Comparison of ENCODE assay signal across 16 mouse cellular contexts in genomic region chr6:121336558-121336957, GRCm38 (mm10). TPM values are rescaled to one million over a fixed set of nuclear protein-coding genes. Genes with fewer than 3 reads are reported as not detected.
DNase-seq lines count a peak whose midpoint lies in the region; ATAC-seq lines count a peak whose summit lies in the region.
"Had no signal": no experiment of that assay in that cellular context is flagged by ENCODE, and none has a peak within 500 bp of the region (broad histone marks: within the 10 kb centered on the region; RNA-seq: fewer than 3 reads in every experiment).

No protein-coding gene starts in this region.

- DNase-seq in kidney, adult 9 months, result peak; percentile 28
- peak; percentile 83 for DNase-seq in thymus, postnatal 25 days
- DNase-seq in embryonic facial prominence, embryonic 10.5 days (ENCODE audit: low spot score), result no peak
- no peak for DNase-seq in cerebellum, adult 18-20 months
- DNase-seq in cerebellum, adult 11-12 months, result no peak
- DNase-seq: embryo, embryonic 11 days had no signal

- no peak for ATAC-seq in kidney, embryonic 14.5 days (ENCODE audit: low FRiP score, low TSS enrichment)
- ATAC-seq in intestine, embryonic 16.5 days, result 0 out of 2 replicates have a peak, but pooled peaks have one; percentile 27
- peak; percentile 28 for ATAC-seq in neutrophil, adult 5-6 weeks (ENCODE audit: extremely low read depth, insufficient number of reproducible peaks, low FRiP score, poor library complexity, severe bottlenecking)
- ATAC-seq: forebrain, embryonic 16.5 days had no signal

- no peak overlapping the region for H3K9ac ChIP-seq in kidney, embryonic 14.5 days (ENCODE audit: low read depth, low read length)
- no peak overlapping the region for H3K9ac ChIP-seq in intestine, embryonic 16.5 days (ENCODE audit: low read depth, low read length)
- H3K9ac ChIP-seq: hindbrain, embryonic 15.5 days; limb, embryonic 13.5 days; neural tube, embryonic 12.5 days had no signal

- H3K27ac ChIP-seq in kidney, embryonic 14.5 days (ENCODE audit: low read depth, low read length), result no peak overlapping the region
- no peak overlapping the region for H3K27ac ChIP-seq in intestine, embryonic 16.5 days (ENCODE audit: low read length)
- no peak overlapping the region for H3K27ac ChIP-seq in embryonic facial prominence, embryonic 10.5 days (replicated peaks)
- H3K27ac ChIP-seq: heart, embryonic 10.5 days; hindbrain, embryonic 15.5 days; layer of hippocampus, adult 2 months; limb, embryonic 13.5 days; neural tube, embryonic 12.5 days had no signal

- H3K4me1 ChIP-seq in kidney, embryonic 14.5 days (ENCODE audit: control insufficient read depth, insufficient read depth, low read length), result no peaks in the 10 kb centered on the region
- H3K4me1 ChIP-seq in intestine, embryonic 16.5 days (ENCODE audit: control insufficient read depth, insufficient read depth, low read length), result no peaks in the 10 kb centered on the region
- peaks cover 15% of the 10 kb centered on the region for H3K4me1 ChIP-seq in embryonic facial prominence, embryonic 10.5 days
- H3K4me1 ChIP-seq: hindbrain, embryonic 15.5 days; limb, embryonic 13.5 days; neural tube, embryonic 12.5 days had no signal

- H3K4me2 ChIP-seq in kidney, embryonic 14.5 days (replicated peaks; ENCODE audit: low read depth, low read length), result no peak overlapping the region
- H3K4me2 ChIP-seq in intestine, embryonic 16.5 days (ENCODE audit: low read depth, low read length), result no peak overlapping the region
- H3K4me2 ChIP-seq: hindbrain, embryonic 15.5 days; limb, embryonic 13.5 days; midbrain, embryonic 11.5 days; neural tube, embryonic 12.5 days had no signal

- H3K27me3 ChIP-seq in kidney, embryonic 14.5 days (ENCODE audit: control insufficient read depth, insufficient read depth, low read length), result no peaks in the 10 kb centered on the region
- no peaks in the 10 kb centered on the region for H3K27me3 ChIP-seq in intestine, embryonic 16.5 days (replicated peaks; ENCODE audit: control insufficient read depth, insufficient read depth, low read length)
- H3K27me3 ChIP-seq in embryonic facial prominence, embryonic 10.5 days (replicated peaks; ENCODE audit: low read depth, poor library complexity, severe bottlenecking), result peaks cover 7% of the 10 kb centered on the region; the same call in 1 of the 2 replicates
- H3K27me3 ChIP-seq: limb, embryonic 13.5 days; neural tube, embryonic 12.5 days had no signal

- no peaks in the 10 kb centered on the region for H3K9me3 ChIP-seq in kidney, embryonic 14.5 days (ENCODE audit: control insufficient read depth, low read length)
- H3K9me3 ChIP-seq in intestine, embryonic 16.5 days (ENCODE audit: control insufficient read depth, low read length), result no peaks in the 10 kb centered on the region
- no peaks in the 10 kb centered on the region for H3K9me3 ChIP-seq in embryonic facial prominence, embryonic 10.5 days
- H3K9me3 ChIP-seq: heart, embryonic 10.5 days; hindbrain, embryonic 15.5 days; limb, embryonic 13.5 days; neural tube, embryonic 12.5 days had no signal

- no peaks in the 10 kb centered on the region for H3K36me3 ChIP-seq in kidney, embryonic 14.5 days (ENCODE audit: control insufficient read depth, insufficient read depth, low read length)
- no peaks in the 10 kb centered on the region for H3K36me3 ChIP-seq in intestine, embryonic 16.5 days (ENCODE audit: control insufficient read depth, insufficient read depth, low read length)
- H3K36me3 ChIP-seq in embryonic facial prominence, embryonic 10.5 days (replicated peaks), result no peaks in the 10 kb centered on the region
- H3K36me3 ChIP-seq: heart, embryonic 10.5 days; hindbrain, embryonic 15.5 days; limb, embryonic 13.5 days; neural tube, embryonic 12.5 days had no signal

- WGBS in kidney, embryonic 14.5 days, result 72% methylated on average over 8 of the region's 8 CpGs
- 48% methylated on average over 8 of the region's 8 CpGs for WGBS in intestine, embryonic 16.5 days
- 72% methylated on average over 8 of the region's 8 CpGs for WGBS in embryonic facial prominence, embryonic 10.5 days

- no peak overlapping the region for H3K4me3 ChIP-seq in kidney, embryonic 14.5 days (ENCODE audit: low read length)
- no peak overlapping the region for H3K4me3 ChIP-seq in intestine, embryonic 16.5 days (ENCODE audit: low read length)
- no peak overlapping the region for H3K4me3 ChIP-seq in embryonic facial prominence, embryonic 10.5 days
- H3K4me3 ChIP-seq: heart, embryonic 10.5 days; hindbrain, embryonic 15.5 days; layer of hippocampus, adult 2 months; limb, embryonic 13.5 days; neural tube, embryonic 12.5 days had no signal

RNA-seq across cellular contexts. Expression of gene Slc6a12, which starts 6.3 kb away (rescaled TPM):
- 0.21 and 0.35 TPM in 2 replicates for polyA plus RNA-seq in kidney, embryonic 14.5 days (2014; fragmentation: Nextera tagmentation; extraction: Ambion mirVana)
- polyA plus RNA-seq in intestine, embryonic 16.5 days (2015; fragmentation: Nextera tagmentation; extraction: Ambion mirVana), result 0.06 and 0.22 TPM in 2 replicates
- 3.8 and 4.0 TPM in 2 replicates for total RNA-seq in neutrophil, adult 5-6 weeks (2017)
- 0.29 TPM in 1 of 2 replicates, not detected in the other for polyA plus RNA-seq in embryonic facial prominence, embryonic 10.5 days (2016; fragmentation: Nextera tagmentation; extraction: Ambion mirVana)
- polyA plus RNA-seq: limb, embryonic 13.5 days had no signal

RNA-seq across cellular contexts. Expression of gene Slc6a13, which starts 36.5 kb away (rescaled TPM):
- 9.8 and 13.4 TPM in 2 replicates for polyA plus RNA-seq in kidney, embryonic 14.5 days (2014; fragmentation: Nextera tagmentation; extraction: Ambion mirVana)
- 0.77 and 1.4 TPM in 2 replicates for polyA plus RNA-seq in intestine, embryonic 16.5 days (2015; fragmentation: Nextera tagmentation; extraction: Ambion mirVana)
- total RNA-seq in neutrophil, adult 5-6 weeks (2017), result 1.7 and 1.9 TPM in 2 replicates
- polyA plus RNA-seq in embryonic facial prominence, embryonic 10.5 days (2016; fragmentation: Nextera tagmentation; extraction: Ambion mirVana), result 1.3 and 1.8 TPM in 2 replicates

Comparison
In these comparisons a context has a peak if more than half of its experiments do, and no peak if none do; other contexts are left out.
1. DNase-seq: peak in kidney, adult 9 months (single experiment) and thymus, postnatal 25 days (single experiment); none in embryonic facial prominence, embryonic 10.5 days (single experiment), cerebellum, adult 18-20 months (0 of 2) and cerebellum, adult 11-12 months (single experiment).